Mouse (Mus musculus): ENCODE measurements around the gene Slc35c1. TPM values are rescaled to one million over a fixed set of nuclear protein-coding genes. Genes with fewer than 3 reads are reported as not detected.
A peak's percentile ranks its signal among the peaks of the same experiment; 100 is the strongest.

Gene Slc35c1
- polyA plus RNA-seq, 1 experiment from 2014 or later = 15.1 TPM

DNA sequence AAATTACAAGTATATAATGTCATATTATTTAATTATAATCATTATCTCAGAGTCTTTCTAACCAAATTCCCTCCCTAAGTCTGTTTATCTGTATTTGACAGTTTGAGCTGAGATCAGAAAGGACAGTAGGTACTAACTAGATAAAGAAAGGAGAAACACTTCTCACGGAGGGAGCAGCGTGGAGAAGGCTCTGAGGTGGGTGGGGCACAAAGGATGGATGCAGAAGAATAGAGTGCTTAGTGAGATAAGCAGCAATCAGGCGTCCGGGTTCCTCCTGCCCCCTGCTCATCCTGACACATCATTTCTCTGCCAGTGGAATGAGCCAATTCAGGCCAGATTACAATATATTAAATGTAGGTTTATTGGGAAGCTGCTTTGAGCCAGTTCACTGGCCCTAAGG, 16.0 kb downstream of the Slc35c1 start:
- Histone ChIP-seq H3K27ac (no peak overlapping the region), H3K36me3 (no peaks in the 10 kb centered on the region), H3K27me3 (no peaks in the 10 kb centered on the region), H3K9ac (no peak overlapping the region), H3K4me1 (no peaks in the 10 kb centered on the region), H3K4me3 (replicated peaks) (no peak overlapping the region), H3K4me2 (no peak overlapping the region), H3K9me3 (replicated peaks) (no peaks in the 10 kb centered on the region)
- no peak for ATAC-seq (replicated peaks; ENCODE audit: low FRiP score)
- 70% methylated on average over 4 of the region's 4 CpGs for WGBS

DNA sequence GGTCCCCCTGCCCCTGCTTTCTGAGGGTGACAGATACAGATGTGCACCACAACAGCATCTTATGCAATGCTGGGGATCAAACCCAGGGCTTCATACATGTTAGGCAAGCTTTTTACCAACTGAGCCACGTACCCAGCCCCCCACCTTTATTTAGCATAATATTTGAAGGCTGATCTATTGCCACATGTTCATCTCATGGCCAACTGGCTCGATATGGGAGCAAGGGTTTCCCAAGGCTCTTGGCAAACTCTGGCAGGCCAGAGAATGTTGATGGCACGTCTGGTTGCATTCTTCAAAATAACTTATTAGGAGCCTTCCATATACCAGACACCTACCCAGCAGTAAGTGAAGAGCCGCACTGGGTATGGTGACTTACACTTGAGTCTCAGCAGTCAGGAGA, 17.0 kb downstream of the Slc35c1 start:
- 84% methylated on average over 4 of the region's 4 CpGs for WGBS
- Histone ChIP-seq H3K9me3 (replicated peaks) (no peaks in the 10 kb centered on the region), H3K4me3 (replicated peaks) (no peak overlapping the region), H3K9ac (no peak overlapping the region), H3K4me2 (no peak overlapping the region), H3K4me1 (no peaks in the 10 kb centered on the region), H3K36me3 (no peaks in the 10 kb centered on the region), H3K27ac (no peak overlapping the region), H3K27me3 (no peaks in the 10 kb centered on the region)
- no peak for ATAC-seq (replicated peaks; ENCODE audit: low FRiP score)

DNA sequence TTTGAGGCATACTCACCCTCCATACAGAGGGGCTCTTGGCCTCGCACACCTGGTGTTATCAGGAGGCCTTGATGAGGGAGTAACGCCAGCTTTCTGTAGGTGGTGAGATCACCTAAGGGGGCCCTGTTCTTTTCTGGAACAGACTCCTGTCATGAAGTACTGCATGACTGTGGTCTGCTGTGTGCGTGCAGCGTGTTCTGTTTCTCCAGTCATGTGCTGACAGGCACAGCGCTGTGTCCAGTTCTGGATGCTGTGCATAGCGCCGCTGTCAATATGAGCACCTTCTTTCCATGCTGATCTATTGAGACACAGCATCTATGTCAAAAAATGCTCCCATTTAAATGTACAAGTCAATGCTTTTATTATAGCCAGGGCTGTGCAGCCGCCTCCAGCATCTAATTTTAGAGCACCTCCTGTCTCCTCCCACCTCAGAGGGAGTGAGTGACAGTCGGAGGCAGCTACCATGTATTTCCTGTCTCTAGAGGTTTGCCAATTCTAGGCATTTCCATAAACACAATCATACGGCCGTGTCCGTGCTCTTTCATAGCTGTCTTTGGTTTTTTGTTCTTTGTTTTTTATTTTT, 17.8 kb downstream of the Slc35c1 start:
- Histone ChIP-seq H3K9ac (no peak overlapping the region), H3K9me3 (replicated peaks) (no peaks in the 10 kb centered on the region), H3K27me3 (no peaks in the 10 kb centered on the region), H3K36me3 (no peaks in the 10 kb centered on the region), H3K4me2 (no peak overlapping the region), H3K4me3 (replicated peaks) (no peak overlapping the region), H3K27ac (no peak overlapping the region), H3K4me1 (peaks cover 4% of the 10 kb centered on the region)
- ATAC-seq (replicated peaks; ENCODE audit: low FRiP score) = no peak
- WGBS = 71% methylated on average over 12 of the region's 12 CpGs

DNA sequence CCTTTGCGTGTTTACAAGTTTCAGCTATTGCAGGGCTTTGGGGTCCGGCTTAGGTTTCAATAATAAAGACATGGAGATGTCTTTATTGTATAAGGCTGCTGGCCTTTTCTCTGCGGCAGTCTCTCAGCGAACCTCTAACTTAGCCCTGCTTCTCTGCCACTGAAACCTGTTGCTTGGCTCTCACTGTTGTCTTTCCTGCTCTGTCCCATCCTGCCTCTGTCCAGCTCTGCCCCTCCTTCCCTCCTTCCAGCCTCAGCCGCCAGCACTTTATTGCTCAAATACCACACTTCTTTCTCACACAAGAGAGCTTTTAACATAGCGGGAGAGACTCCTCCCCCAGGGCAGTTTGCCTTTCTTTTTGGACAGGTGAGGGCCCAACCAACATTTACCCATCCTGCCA, 19.9 kb downstream of the Slc35c1 start:
- Histone ChIP-seq H3K9ac (no peak overlapping the region), H3K36me3 (no peaks in the 10 kb centered on the region), H3K4me1 (peaks cover 4% of the 10 kb centered on the region), H3K27me3 (peaks cover 1% of the 10 kb centered on the region; the same call in 1 of the 2 replicates), H3K4me2 (no peak overlapping the region), H3K4me3 (replicated peaks) (no peak overlapping the region), H3K27ac (no peak overlapping the region), H3K9me3 (replicated peaks) (0 out of 2 replicates have a peak, but pooled peaks cover 3% of the 10 kb centered on the region)
- 47% methylated on average over 6 of the region's 6 CpGs for WGBS
- no peak for ATAC-seq (replicated peaks; ENCODE audit: low FRiP score)

DNA sequence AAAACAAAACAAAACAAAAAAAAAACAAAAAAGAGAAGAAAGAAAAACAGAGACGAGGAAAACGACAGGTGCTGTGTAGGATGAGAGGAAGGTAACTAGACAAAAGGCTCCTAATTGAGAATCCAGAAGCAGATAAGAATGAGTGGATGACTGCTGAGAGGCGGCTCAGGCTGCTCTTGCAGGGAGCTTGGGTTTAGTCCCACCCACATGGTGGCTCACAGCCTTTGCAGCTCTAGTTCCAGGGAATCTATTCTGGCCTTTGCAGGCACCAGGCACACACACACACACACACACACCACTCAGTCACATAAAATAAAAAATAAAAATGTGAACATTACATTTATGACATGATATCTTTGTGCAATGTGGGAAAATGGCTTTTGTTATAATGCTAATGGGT, 21.8 kb downstream of the Slc35c1 start:
- WGBS = 65% methylated on average over 3 of the region's 3 CpGs
- no peak for ATAC-seq (replicated peaks; ENCODE audit: low FRiP score)
- no peak overlapping the region for H3K4me3 ChIP-seq (replicated peaks)
- H3K27ac ChIP-seq = no peak overlapping the region
- peaks cover 4% of the 10 kb centered on the region; the same call in 1 of the 2 replicates for H3K27me3 ChIP-seq
- no peaks in the 10 kb centered on the region for H3K36me3 ChIP-seq
- no peak overlapping the region for H3K9ac ChIP-seq
- 0 out of 2 replicates have a peak, but pooled peaks cover 3% of the 10 kb centered on the region for H3K9me3 ChIP-seq (replicated peaks)
- H3K4me2 ChIP-seq = no peak overlapping the region
- H3K4me1 ChIP-seq = peaks cover 13% of the 10 kb centered on the region

DNA sequence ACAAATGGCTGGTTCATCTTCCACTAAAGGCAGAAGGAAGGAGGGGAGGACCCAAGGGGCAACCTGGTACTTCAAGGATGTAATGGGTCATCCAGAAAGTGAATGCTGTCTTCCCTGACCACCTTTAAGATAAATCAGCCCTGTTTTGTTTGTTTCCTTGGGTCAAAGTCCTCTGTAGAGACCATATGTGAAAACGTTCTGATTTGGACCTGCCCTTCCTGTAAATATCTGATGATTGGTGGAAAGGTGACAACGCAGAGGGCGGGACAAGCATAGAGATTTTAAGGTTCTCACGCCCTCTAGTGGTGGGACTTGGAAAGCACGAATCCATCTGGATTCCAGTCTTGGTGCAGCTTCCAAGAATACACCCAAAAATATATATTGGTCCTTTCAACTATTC, 22.5 kb downstream of the Slc35c1 start:
- Histone ChIP-seq H3K27ac (no peak overlapping the region), H3K9ac (no peak overlapping the region), H3K36me3 (no peaks in the 10 kb centered on the region), H3K9me3 (replicated peaks) (0 out of 2 replicates have a peak, but pooled peaks cover 3% of the 10 kb centered on the region), H3K27me3 (peaks cover 4% of the 10 kb centered on the region; the same call in 1 of the 2 replicates), H3K4me1 (peaks cover 20% of the 10 kb centered on the region), H3K4me2 (peak overlapping the region; percentile 40), H3K4me3 (replicated peaks) (no peak overlapping the region)
- no peak for ATAC-seq (replicated peaks; ENCODE audit: low FRiP score)
- WGBS = 0% methylated on average over 5 of the region's 5 CpGs

DNA sequence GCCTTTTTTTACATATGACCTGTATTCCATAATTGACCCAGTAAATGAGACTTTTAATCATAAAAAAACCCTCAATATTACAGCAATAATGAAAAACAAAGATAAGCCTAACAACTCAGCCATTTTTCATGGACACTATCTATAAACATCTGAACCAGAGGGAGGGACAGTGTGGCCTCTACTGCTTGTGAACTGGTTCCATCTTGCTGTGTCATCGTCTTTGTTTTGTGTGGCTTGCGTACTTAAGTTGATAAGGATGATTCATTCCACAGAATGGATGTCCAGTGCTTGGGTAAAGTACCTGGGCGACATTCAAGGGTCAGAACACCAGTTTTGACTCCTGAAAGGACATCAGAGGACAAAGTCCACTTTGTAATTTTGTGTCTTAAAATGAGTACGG, 23.0 kb downstream of the Slc35c1 start:
- no peak for ATAC-seq (replicated peaks; ENCODE audit: low FRiP score)
- Histone ChIP-seq H3K9ac (no peak overlapping the region), H3K4me3 (replicated peaks) (no peak overlapping the region), H3K9me3 (replicated peaks) (0 out of 2 replicates have a peak, but pooled peaks cover 3% of the 10 kb centered on the region), H3K27ac (no peak overlapping the region), H3K36me3 (no peaks in the 10 kb centered on the region), H3K4me2 (peak overlapping the region; percentile 40; the same call in 1 of the 2 replicates), H3K4me1 (peaks cover 25% of the 10 kb centered on the region), H3K27me3 (peaks cover 4% of the 10 kb centered on the region; the same call in 1 of the 2 replicates)
- 82% methylated on average over 4 of the region's 4 CpGs for WGBS

DNA sequence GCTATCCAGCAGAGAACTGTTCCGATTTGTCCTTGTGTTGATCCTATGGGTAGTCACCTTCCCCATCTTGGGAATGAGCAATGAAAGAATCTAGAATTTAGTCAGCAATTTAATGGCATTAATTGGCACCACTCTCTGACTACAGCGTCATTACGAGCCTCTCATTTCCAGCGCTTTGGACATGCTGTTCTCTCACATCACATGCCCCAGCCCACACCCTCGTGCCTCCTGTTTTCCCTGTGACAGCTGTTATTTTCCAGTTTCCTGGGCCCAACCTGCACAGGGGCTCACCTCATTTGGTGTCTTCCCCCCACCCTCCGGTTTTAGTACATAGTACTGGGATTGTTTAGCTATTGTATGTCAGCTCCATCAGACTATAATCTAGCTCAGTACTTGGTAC, 25.3 kb downstream of the Slc35c1 start:
- Histone ChIP-seq H3K27me3 (peaks cover 4% of the 10 kb centered on the region; the same call in 1 of the 2 replicates), H3K4me2 (no peak overlapping the region), H3K36me3 (no peaks in the 10 kb centered on the region), H3K4me3 (replicated peaks) (peak overlapping the region; percentile 81; the same call in 1 of the 2 replicates), H3K4me1 (peaks cover 46% of the 10 kb centered on the region), H3K27ac (no peak overlapping the region), H3K9me3 (replicated peaks) (0 out of 2 replicates have a peak, but pooled peaks cover 3% of the 10 kb centered on the region), H3K9ac (no peak overlapping the region)
- no peak for ATAC-seq (replicated peaks; ENCODE audit: low FRiP score)
- WGBS = 57% methylated on average over 6 of the region's 6 CpGs

DNA sequence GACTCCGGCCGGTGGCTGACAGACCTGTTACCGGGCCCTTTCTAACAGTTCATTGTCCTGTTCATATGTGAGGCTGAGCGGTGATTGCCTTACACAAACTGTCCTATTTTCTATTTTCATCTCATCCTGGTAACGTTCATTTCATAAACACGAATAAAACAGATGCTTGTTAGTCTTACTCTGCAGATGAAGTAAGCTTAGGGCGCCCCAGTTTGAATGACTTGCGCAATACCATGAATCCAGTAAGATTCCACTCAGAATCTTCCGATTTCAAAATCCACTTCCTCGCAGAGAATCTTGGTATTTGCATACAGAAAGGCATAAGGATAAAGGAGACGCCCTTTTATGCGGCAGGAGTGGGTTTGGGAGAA, 26.0 kb downstream of the Slc35c1 start:
- H3K36me3 ChIP-seq = no peaks in the 10 kb centered on the region
- H3K4me1 ChIP-seq = peaks cover 50% of the 10 kb centered on the region
- H3K27me3 ChIP-seq = peaks cover 4% of the 10 kb centered on the region; the same call in 1 of the 2 replicates
- ATAC-seq (replicated peaks; ENCODE audit: low FRiP score) = 0 out of 2 replicates have a peak, but pooled peaks have one; percentile 0
- 0 out of 2 replicates have a peak, but pooled peaks cover 3% of the 10 kb centered on the region for H3K9me3 ChIP-seq (replicated peaks)
- 0 out of 2 replicates have a peak overlapping the region, but pooled peaks have one; percentile 37 for H3K27ac ChIP-seq
- H3K4me3 ChIP-seq (replicated peaks) = peak overlapping the region; percentile 81
- H3K4me2 ChIP-seq = peak overlapping the region; percentile 88
- H3K9ac ChIP-seq = peak overlapping the region; percentile 46
- WGBS = 9% methylated on average over 12 of the region's 12 CpGs

DNA sequence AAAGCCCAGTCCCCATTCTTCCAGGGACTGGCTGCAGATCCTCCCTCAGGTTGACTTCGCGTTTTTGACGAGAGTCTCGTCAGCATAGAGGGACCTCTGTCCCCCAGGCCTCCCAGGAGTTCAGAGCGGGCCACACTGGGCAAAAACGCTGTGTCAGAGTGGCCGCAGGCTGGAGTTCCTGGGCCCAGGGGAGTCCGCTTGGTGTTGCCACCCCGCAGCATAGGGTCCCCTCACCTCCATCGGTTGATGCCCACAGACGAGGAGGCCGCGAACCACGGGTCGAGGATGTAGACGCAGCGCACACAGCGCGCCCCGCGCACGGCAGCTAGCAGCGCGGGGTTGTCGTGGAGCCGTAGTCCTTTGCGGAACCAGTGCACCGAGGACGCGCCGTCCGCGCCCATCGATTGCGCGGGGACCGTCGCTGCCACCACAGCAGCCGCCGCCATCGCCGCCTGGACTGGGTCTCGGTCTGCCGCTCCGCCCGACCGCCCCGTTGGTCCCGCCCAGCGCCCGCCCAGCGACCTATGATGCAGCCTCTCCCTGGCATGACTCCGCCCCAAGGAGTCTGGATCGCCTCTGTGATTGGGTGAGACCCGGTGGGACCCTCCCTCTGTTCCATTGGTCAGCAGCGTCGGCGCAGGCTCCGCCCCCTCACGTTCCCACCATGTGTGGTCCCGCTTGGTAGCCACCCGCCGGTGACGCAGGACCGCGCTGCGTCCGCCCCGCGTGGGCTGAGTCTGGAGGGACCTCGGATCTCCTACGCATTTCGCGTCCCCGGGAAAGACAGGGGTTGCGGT, 26.6 kb downstream of the Slc35c1 start, which contains the start of gene Cry2:
TSS of gene Cry2 (minus strand) at position 466 of the 797 bp plus-strand sequence.
- ATAC-seq (replicated peaks; ENCODE audit: low FRiP score) = peak; percentile 99
- no peaks in the 10 kb centered on the region for H3K36me3 ChIP-seq
- H3K27ac ChIP-seq = peak within 1 kb of the TSS; percentile 62

DNA sequence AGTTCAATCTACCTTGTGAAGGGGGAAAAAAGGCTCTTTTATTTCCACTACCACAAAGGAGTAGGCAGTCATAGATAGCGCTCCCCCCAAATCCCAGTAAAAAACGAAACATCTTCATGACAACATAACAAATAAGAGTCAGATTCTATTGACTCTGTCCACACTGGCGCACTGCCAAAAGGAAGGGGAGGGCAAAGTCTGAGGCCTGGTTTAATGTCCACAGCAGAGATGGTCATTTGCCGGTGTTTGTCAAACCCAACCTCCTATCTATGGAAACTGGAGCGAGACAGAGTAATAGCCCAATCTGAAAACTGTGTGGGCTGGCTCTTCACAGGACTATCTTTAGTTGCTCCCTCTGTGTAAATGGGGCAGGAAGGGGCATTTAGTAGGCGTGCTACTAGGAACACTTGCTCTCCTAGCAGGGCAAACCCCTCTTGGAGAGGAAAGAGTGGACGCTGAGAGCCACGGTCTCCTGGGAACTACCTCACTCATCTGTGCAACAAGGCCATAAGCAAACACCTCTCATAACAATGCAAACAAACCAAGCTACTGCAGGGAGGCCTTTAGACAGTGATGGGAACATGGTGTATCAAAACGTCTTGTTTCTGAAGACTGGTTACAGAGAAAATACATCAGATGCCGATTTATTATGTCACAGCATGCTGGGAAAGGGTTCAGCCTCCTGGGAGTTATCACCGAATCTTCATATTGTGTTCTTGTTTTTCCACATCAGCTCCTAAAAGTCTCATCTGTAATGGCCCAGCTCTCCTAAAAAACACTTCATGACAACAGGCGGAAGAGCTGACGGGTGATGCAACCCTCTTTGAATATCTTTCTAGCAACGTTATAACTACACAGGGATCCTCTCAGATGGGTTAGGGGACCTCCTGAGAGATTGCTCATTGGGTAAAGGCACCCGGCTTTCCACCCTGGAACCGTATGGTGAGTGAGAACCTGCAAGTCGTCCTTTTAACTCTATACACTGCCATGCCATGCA, 27.7 kb downstream of the Slc35c1 start:
- no peak overlapping the region for H3K27ac ChIP-seq
- no peak for ATAC-seq (replicated peaks; ENCODE audit: low FRiP score)
- 44% methylated on average over 17 of the region's 17 CpGs for WGBS
- peak overlapping the region; percentile 81 for H3K4me3 ChIP-seq (replicated peaks)
- H3K36me3 ChIP-seq = no peaks in the 10 kb centered on the region
- peaks cover 63% of the 10 kb centered on the region for H3K4me1 ChIP-seq
- 0 out of 2 replicates have a peak, but pooled peaks cover 3% of the 10 kb centered on the region for H3K9me3 ChIP-seq (replicated peaks)
- H3K4me2 ChIP-seq = peak overlapping the region; percentile 88
- H3K27me3 ChIP-seq = peaks cover 4% of the 10 kb centered on the region; the same call in 1 of the 2 replicates
- peak overlapping the region; percentile 82; the same call in 1 of the 2 replicates for H3K9ac ChIP-seq

More for the DNA sequence above, 26.6 kb downstream of the Slc35c1 start, which contains the start of gene Cry2:
- peak within 1 kb of the TSS; percentile 88 for H3K4me2 ChIP-seq
- peaks cover 54% of the 10 kb centered on the region for H3K4me1 ChIP-seq
- WGBS = under 1% methylated on average over 76 of the region's 76 CpGs
- H3K4me3 ChIP-seq (replicated peaks) = peak within 1 kb of the TSS; percentile 81
- 0 out of 2 replicates have a peak, but pooled peaks cover 3% of the 10 kb centered on the region for H3K9me3 ChIP-seq (replicated peaks)
- H3K27me3 ChIP-seq = peaks cover 4% of the 10 kb centered on the region; the same call in 1 of the 2 replicates
- H3K9ac ChIP-seq = peak within 1 kb of the TSS; percentile 82
